In genomic region chr7:89917776-89918175, GRCm38 (mm10) we compare ENCODE assay signal across 30 mouse cellular contexts. TPM values are rescaled to one million over a fixed set of nuclear protein-coding genes. Genes with fewer than 3 reads are reported as not detected.
"Had no signal": no experiment of that assay in that cellular context is flagged by ENCODE, and none has a peak within 500 bp of the region (broad histone marks: within the 10 kb centered on the region; RNA-seq: fewer than 3 reads in every experiment).

No protein-coding gene starts in this region.

- DNase-seq: gastrocnemius, postnatal 25 days; heart, adult 11 months; heart, adult 2 months; heart, postnatal 14 days; heart, postnatal 4 days; kidney, adult 18-20 months; kidney, adult 8-10 months; kidney, postnatal 10 days; kidney, postnatal 25 days; kidney, postnatal 4 days; layer of hippocampus, postnatal 36 days; left cerebral cortex, postnatal 4 days; liver; liver, embryonic 13.5 days; liver, postnatal 0 days had no signal

- H3K4me1 ChIP-seq: heart, embryonic 13.5 days; heart, embryonic 15.5 days; hindbrain, embryonic 10.5 days; hindbrain, embryonic 12.5 days; intestine, embryonic 15.5 days; limb, embryonic 12.5 days; liver, embryonic 13.5 days; liver, embryonic 15.5 days had no signal

- H3K4me3 ChIP-seq: heart, adult 2 months; heart, embryonic 13.5 days; heart, embryonic 15.5 days; hindbrain, embryonic 10.5 days; hindbrain, embryonic 12.5 days; intestine, embryonic 15.5 days; layer of hippocampus, adult 2 months; limb, embryonic 12.5 days; liver, embryonic 13.5 days; liver, embryonic 15.5 days had no signal

- H3K27me3 ChIP-seq: heart, embryonic 13.5 days; heart, embryonic 15.5 days; hindbrain, embryonic 12.5 days; intestine, embryonic 15.5 days; limb, embryonic 12.5 days; liver, embryonic 13.5 days; liver, embryonic 15.5 days had no signal

- H3K9me3 ChIP-seq: heart, embryonic 13.5 days; heart, embryonic 15.5 days; hindbrain, embryonic 10.5 days; hindbrain, embryonic 12.5 days; intestine, embryonic 15.5 days; limb, embryonic 12.5 days; liver, embryonic 13.5 days; liver, embryonic 15.5 days had no signal

- H3K27ac ChIP-seq: heart, adult 2 months; heart, embryonic 13.5 days; heart, embryonic 15.5 days; hindbrain, embryonic 10.5 days; hindbrain, embryonic 12.5 days; hindbrain, embryonic 14.5 days; intestine, embryonic 15.5 days; layer of hippocampus, adult 2 months; limb, embryonic 12.5 days; liver, embryonic 13.5 days; liver, embryonic 15.5 days had no signal

RNA-seq across cellular contexts. Expression of gene Ccdc81, which starts 14.3 kb away (rescaled TPM):
- total RNA-seq: gastrocnemius, adult 8-10 months; gastrocnemius, postnatal 25 days; heart, adult 2 months; heart, postnatal 4 days had no signal
- polyA plus RNA-seq: heart, embryonic 11.5 days; heart, embryonic 13.5 days; heart, embryonic 15.5 days; heart, postnatal 0 days; inflammation-experienced regulatory T-cells, adult 6 months; intestine, embryonic 15.5 days; kidney, embryonic 14.5 days; liver, embryonic 11.5 days; liver, embryonic 13.5 days; liver, embryonic 15.5 days; liver, postnatal 0 days had no signal
